Mouse (Mus musculus): ENCODE measurements around the gene Gaa. TPM values are rescaled to one million over a fixed set of nuclear protein-coding genes. Genes with fewer than 3 reads are reported as not detected.
"Not testable (repeated sequence)": the region's sequence is repeated elsewhere in the genome, so short reads cannot be mapped to it uniquely, and the experiment has no call there.

The Gaa gene
- 19.6 and 33.4 TPM in 2 replicates for total RNA-seq (2017)

- peak; percentile 97 for ATAC-seq (replicated peaks; ENCODE audit: low read depth, poor library complexity, severe bottlenecking)
Measured at GRCm38 (mm10) chr11:119267768-119268556, at the start of gene Gaa. Gaa (plus strand) TSS chr11:119267887.

- ATAC-seq (replicated peaks; ENCODE audit: low read depth, poor library complexity, severe bottlenecking) = no peak
Measured at GRCm38 (mm10) chr11:119219816-119220465, 47.7 kb upstream of the Gaa start.

GRCm38 (mm10) chr11:119221812-119222510, 45.7 kb upstream of the Gaa start:
- ATAC-seq (replicated peaks; ENCODE audit: low read depth, poor library complexity, severe bottlenecking) = no peak

- no peak for ATAC-seq (replicated peaks; ENCODE audit: low read depth, poor library complexity, severe bottlenecking)
Measured at GRCm38 (mm10) chr11:119223124-119223890, 44.4 kb upstream of the Gaa start.

- ATAC-seq (replicated peaks; ENCODE audit: low read depth, poor library complexity, severe bottlenecking) = no peak
Measured at GRCm38 (mm10) chr11:119224926-119225325, 42.8 kb upstream of the Gaa start.

- no peak for ATAC-seq (replicated peaks; ENCODE audit: low read depth, poor library complexity, severe bottlenecking)
Measured at GRCm38 (mm10) chr11:119225634-119226033, 42.1 kb upstream of the Gaa start.

- no peak for ATAC-seq (replicated peaks; ENCODE audit: low read depth, poor library complexity, severe bottlenecking)
Measured at GRCm38 (mm10) chr11:119227591-119227990, 40.1 kb upstream of the Gaa start.

GRCm38 (mm10) chr11:119228091-119228781, 39.5 kb upstream of the Gaa start, which contains the start of the genes Tbc1d16 and Ccdc40:
Tbc1d16 (minus strand) TSS chr11:119228499.
Ccdc40 (plus strand) TSS chr11:119228572.
- peak; percentile 68 for ATAC-seq (replicated peaks; ENCODE audit: low read depth, poor library complexity, severe bottlenecking)

GRCm38 (mm10) chr11:119228846-119229626, 38.7 kb upstream of the Gaa start:
- ATAC-seq (replicated peaks; ENCODE audit: low read depth, poor library complexity, severe bottlenecking) = peak; percentile 77

GRCm38 (mm10) chr11:119234770-119235169, 32.9 kb upstream of the Gaa start:
- ATAC-seq (replicated peaks; ENCODE audit: low read depth, poor library complexity, severe bottlenecking) = no peak

GRCm38 (mm10) chr11:119235596-119235995, 32.1 kb upstream of the Gaa start:
- peak; percentile 67 for ATAC-seq (replicated peaks; ENCODE audit: low read depth, poor library complexity, severe bottlenecking)

GRCm38 (mm10) chr11:119236354-119236753, 31.3 kb upstream of the Gaa start:
- ATAC-seq (replicated peaks; ENCODE audit: low read depth, poor library complexity, severe bottlenecking) = no peak

- ATAC-seq (replicated peaks; ENCODE audit: low read depth, poor library complexity, severe bottlenecking) = no peak
Measured at GRCm38 (mm10) chr11:119237007-119237406, 30.7 kb upstream of the Gaa start.

- peak; percentile 68 for ATAC-seq (replicated peaks; ENCODE audit: low read depth, poor library complexity, severe bottlenecking)
Measured at GRCm38 (mm10) chr11:119237568-119238304, 30.0 kb upstream of the Gaa start.

GRCm38 (mm10) chr11:119238305-119238721, 29.4 kb upstream of the Gaa start:
- peak; percentile 68 for ATAC-seq (replicated peaks; ENCODE audit: low read depth, poor library complexity, severe bottlenecking)

- ATAC-seq (replicated peaks; ENCODE audit: low read depth, poor library complexity, severe bottlenecking) = no peak
Measured at GRCm38 (mm10) chr11:119239480-119239879, 28.2 kb upstream of the Gaa start.

- ATAC-seq (replicated peaks; ENCODE audit: low read depth, poor library complexity, severe bottlenecking) = not testable (repeated sequence)
Measured at GRCm38 (mm10) chr11:119245543-119245942, 22.1 kb upstream of the Gaa start.

GRCm38 (mm10) chr11:119249011-119249410, 18.7 kb upstream of the Gaa start:
- peak; percentile 68 for ATAC-seq (replicated peaks; ENCODE audit: low read depth, poor library complexity, severe bottlenecking)

All from common myeloid progenitor, adult 5-6 weeks (primary cell).